Mouse (Mus musculus) kidney, adult 2 months (tissue): Measurements from ENCODE around the gene Nrros. TPM values are rescaled to one million over a fixed set of nuclear protein-coding genes. Genes with fewer than 3 reads are reported as not detected.
A peak's percentile ranks its signal among the peaks of the same experiment; 100 is the strongest.

Experiments
- DNase-seq: peaks from one replicate; pipeline ENCODE4 v3.0.0; 2021
- H3K27ac ChIP-seq: fragments of 200-500 bp; 2 replicates; pipeline ENCODE4 v1.5.1; 2012; ENCODE audit warnings: low read depth, low read length, control low read depth, inconsistent platforms; ENCODE audit not compliant: insufficient read depth
- H3K27me3 ChIP-seq: fragments of 200-500 bp; replicated peaks from 2 replicates; pipeline ENCODE4 v1.6.1; 2012; ENCODE audit warnings: mild to moderate bottlenecking, moderate library complexity, low read length, inconsistent platforms; ENCODE audit not compliant: control insufficient read depth, insufficient read depth
- H3K36me3 ChIP-seq: fragments of 200-500 bp; 2 replicates; pipeline ENCODE4 v1.6.1; 2012; ENCODE audit warnings: mild to moderate bottlenecking, moderate library complexity, low read length, inconsistent platforms; ENCODE audit not compliant: control insufficient read depth, insufficient read depth
- H3K4me1 ChIP-seq: fragments of 200-500 bp; 2 replicates; pipeline ENCODE4 v1.6.1; 2011; ENCODE audit warnings: low read length; ENCODE audit not compliant: control insufficient read depth, insufficient read depth
- H3K4me3 ChIP-seq: fragments of 200-500 bp; 2 replicates; pipeline ENCODE4 v1.5.1; 2011; ENCODE audit warnings: mild to moderate bottlenecking, low read depth, low read length, control low read depth; ENCODE audit not compliant: insufficient read depth
- CTCF ChIP-seq: fragments of 200-500 bp; conservative IDR thresholded peaks from 2 replicates; pipeline ENCODE4 v1.5.1; 2011; ENCODE audit warnings: low read depth, mild to moderate bottlenecking, control low read depth, low read length, moderate library complexity, mixed read lengths; ENCODE audit not compliant: insufficient read depth, insufficient read length
- POLR2A ChIP-seq: fragments of 200-500 bp; IDR thresholded peaks from one replicate; pipeline ENCODE4 v1.6.1; 2011; ENCODE audit warnings: low read depth, low read length, control low read depth
- WGBS: fragments of 180-500 bp; shearing (Covaris S2); methylation state at CpG from one replicate; pipeline ENCODE4 v1.1.7; 2018; 5-methylcytosine and 5-hydroxymethylcytosine counted together
- polyA plus RNA-seq: library from polyadenylated mRNA; depleted of rRNA; stranded (reverse); fragments of >200 nt; gene quantifications from 2 replicates; pipeline ENCODE4 v1.2.3, GENCODE M21; 2012

Gene Nrros
- polyA plus RNA-seq, 1 experiment = 11.6 TPM

DNA sequence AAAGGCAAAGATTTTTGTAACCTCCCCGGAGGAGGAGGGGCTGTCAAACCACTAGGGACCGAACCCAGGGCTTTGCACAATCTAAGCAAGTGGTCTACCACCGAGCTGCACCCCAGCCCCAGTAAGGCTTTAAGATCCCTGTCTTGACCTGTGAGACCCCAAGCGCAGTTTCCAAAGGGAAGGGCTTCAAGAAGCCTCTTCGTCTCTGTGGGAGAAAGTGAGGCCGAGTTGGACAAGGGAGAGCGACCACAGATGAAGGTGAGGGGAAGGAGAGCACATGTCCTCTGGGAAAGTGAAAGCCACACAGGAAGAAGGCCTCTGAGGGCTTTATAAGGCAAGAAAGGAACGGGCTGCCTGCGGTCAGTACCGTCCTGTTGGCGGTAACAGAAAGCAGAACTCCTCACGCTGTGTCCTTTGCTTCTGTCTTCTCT, 24.6 kb upstream of the Nrros start:
- no peak overlapping the region for H3K27ac ChIP-seq
- H3K36me3 ChIP-seq = no peaks in the 10 kb centered on the region
- WGBS = 57% methylated on average over 12 of the region's 12 CpGs
- H3K27me3 ChIP-seq = no peaks in the 10 kb centered on the region
- TF ChIP-seq CTCF (no peak), POLR2A (no peak)
- H3K4me3 ChIP-seq = no peak overlapping the region
- peak; percentile 43 for DNase-seq
- H3K4me1 ChIP-seq = no peaks in the 10 kb centered on the region

DNA sequence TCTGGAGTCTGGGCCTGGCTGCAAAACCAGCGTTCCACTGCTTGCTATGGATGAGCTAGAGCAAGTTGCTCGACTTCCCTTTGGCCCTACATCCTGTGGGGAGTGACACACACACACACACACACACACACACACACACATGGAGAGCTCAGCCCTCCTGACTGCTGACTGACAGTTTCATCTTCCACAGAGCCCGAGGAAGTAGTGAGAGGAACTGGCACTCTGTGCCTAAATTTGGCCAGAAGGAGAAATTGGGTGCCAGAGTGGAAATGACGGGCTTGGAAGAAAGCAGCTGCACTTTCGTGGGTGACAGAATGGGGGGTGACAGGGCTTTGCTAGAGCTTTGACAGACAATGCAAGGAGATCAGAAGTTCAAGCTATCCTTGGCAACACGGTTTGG, 23.7 kb upstream of the Nrros start:
- Histone ChIP-seq H3K36me3 (no peaks in the 10 kb centered on the region), H3K27ac (no peak overlapping the region), H3K4me1 (no peaks in the 10 kb centered on the region), H3K4me3 (no peak overlapping the region), H3K27me3 (no peaks in the 10 kb centered on the region)
- WGBS = 49% methylated on average over 6 of the region's 6 CpGs
- peak; percentile 54 for DNase-seq
- no peak for TF ChIP-seq POLR2A
- TF ChIP-seq CTCF = no peak

DNA sequence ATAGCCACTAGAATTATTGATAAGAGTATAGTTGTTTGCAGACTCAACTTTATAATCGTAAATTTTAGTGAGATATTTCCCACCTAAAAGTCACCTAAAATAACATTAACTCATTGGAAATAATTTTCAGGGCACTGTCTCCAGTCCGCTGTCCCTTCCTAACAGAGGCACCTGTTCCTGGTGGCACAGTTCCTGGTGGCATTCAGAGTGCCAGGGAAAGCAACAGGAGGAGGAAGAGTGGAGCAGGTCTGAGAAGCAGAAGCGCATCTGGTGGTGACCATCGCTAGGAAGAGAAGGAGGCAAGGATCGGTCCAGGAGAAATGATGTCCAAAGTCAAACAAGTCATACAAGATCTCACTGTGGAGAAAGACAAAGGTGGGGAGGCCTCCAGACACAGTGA, 20.7 kb upstream of the Nrros start:
- no peaks in the 10 kb centered on the region for H3K4me1 ChIP-seq
- no peak for DNase-seq
- H3K27me3 ChIP-seq = no peaks in the 10 kb centered on the region
- WGBS = 97% methylated on average over 5 of the region's 5 CpGs
- no peak overlapping the region for H3K4me3 ChIP-seq
- no peaks in the 10 kb centered on the region for H3K36me3 ChIP-seq
- no peak overlapping the region for H3K27ac ChIP-seq
- TF ChIP-seq POLR2A (no peak), CTCF (no peak)

DNA sequence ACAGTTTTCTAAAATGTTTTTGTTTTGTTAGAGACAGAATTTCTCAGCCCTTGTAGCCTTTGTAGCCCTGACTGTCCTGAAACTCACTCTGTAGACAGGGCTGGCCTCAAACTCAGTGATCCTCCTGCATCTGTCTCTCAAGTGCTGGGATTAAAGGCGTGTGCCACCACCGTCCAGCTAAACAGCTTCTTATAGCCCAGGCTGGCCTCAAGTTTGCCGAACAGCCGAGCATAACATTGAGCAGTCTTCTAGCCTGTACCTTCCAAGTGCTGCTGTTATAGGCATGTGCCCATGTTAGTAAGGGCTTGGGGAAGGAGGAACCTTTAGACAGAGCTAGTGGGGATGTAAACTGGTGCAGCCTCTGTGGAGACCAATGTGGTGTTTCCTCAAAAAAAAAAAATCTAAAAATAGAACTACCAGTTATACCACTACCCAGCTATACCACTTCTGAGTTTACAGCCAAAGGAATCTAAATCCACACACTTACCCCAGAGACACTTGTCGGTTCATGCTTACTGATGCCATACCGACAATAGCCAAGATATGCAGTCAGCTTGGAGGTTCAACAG, 14.0 kb upstream of the Nrros start, which contains the start of gene Bex6:
Gene Bex6 (plus strand): TSS at position 491 of the 569 bp plus-strand sequence.
- TF ChIP-seq CTCF (no peak), POLR2A (no peak)
- 87% methylated on average over 6 of the region's 6 CpGs for WGBS
- H3K4me1 ChIP-seq = no peaks in the 10 kb centered on the region
- no peak within 1 kb of the TSS for H3K4me3 ChIP-seq
- H3K27me3 ChIP-seq = no peaks in the 10 kb centered on the region
- no peaks in the 10 kb centered on the region for H3K36me3 ChIP-seq
- no peak for DNase-seq
- no peak within 1 kb of the TSS for H3K27ac ChIP-seq

DNA sequence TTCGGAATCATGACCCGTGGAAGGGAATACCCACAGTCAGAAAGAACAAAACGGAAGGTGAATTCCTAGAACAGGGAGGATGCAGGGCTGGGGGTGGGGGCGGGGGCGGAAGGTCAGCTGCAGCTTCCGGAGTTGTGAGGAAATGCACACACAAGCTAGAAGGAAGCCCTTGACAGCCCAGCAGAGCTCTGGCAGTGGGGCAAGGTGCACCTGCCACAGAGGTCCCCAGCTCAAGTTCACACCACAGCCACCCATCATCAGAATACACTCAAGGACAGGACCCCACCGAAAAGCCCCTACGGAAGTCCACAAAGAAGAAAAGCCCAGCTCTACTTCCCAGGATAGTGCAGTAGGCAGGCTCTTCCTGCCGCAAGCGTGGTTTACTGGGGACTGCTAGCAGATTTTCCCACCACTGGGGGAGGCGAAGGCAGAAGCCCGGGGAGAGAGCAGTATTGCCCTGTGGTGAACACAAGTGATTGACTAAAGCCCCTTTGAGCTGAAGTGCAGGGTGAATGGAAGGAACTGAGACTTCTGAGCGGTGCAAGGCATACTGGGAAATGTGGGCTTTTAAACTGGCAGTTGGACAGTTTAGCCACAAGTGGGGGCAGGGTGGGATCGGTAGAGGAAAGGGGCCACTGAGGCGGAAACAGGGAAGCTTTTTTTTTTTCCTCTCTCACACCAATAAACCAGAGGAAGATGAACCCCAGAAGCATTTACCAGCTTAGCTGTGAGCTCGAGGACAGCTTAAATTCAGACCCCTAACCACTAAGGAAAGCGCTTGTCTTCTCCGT, 11.7 kb upstream of the Nrros start:
- TF ChIP-seq CTCF = no peak
- TF ChIP-seq POLR2A = no peak
- no peak overlapping the region; the same call in 1 of the 2 replicates for H3K4me3 ChIP-seq
- no peaks in the 10 kb centered on the region for H3K4me1 ChIP-seq
- peak; percentile 33 for DNase-seq
- no peaks in the 10 kb centered on the region for H3K27me3 ChIP-seq
- peak overlapping the region; percentile 66 for H3K27ac ChIP-seq
- WGBS = 42% methylated on average over 18 of the region's 18 CpGs
- no peaks in the 10 kb centered on the region for H3K36me3 ChIP-seq

DNA sequence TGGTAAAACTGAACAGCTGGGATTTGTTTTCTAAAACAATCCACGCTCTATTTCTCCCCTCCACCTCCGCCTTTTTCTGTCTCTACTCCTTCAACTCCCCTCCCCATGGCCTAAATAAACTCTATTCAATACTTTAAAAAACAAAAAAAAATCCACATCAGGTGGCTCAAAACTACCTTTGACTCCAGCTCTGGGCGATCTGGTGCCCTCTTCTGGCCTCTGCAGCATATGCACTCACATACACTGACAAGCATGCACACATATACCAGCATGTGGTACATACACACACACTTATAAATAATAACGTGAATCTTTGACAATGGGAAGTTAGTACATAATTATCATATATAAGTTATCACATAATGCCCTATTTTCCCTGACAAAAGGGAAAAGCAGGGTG, 9.6 kb upstream of the Nrros start:
- no peak overlapping the region for H3K4me3 ChIP-seq
- no peak overlapping the region for H3K27ac ChIP-seq
- no peaks in the 10 kb centered on the region for H3K27me3 ChIP-seq
- 92% methylated on average over 4 of the region's 4 CpGs for WGBS
- H3K4me1 ChIP-seq = no peaks in the 10 kb centered on the region
- H3K36me3 ChIP-seq = no peaks in the 10 kb centered on the region
- TF ChIP-seq CTCF = peak; percentile 25; the same call in 1 of the 2 replicates
- TF ChIP-seq POLR2A = no peak
- no peak for DNase-seq

DNA sequence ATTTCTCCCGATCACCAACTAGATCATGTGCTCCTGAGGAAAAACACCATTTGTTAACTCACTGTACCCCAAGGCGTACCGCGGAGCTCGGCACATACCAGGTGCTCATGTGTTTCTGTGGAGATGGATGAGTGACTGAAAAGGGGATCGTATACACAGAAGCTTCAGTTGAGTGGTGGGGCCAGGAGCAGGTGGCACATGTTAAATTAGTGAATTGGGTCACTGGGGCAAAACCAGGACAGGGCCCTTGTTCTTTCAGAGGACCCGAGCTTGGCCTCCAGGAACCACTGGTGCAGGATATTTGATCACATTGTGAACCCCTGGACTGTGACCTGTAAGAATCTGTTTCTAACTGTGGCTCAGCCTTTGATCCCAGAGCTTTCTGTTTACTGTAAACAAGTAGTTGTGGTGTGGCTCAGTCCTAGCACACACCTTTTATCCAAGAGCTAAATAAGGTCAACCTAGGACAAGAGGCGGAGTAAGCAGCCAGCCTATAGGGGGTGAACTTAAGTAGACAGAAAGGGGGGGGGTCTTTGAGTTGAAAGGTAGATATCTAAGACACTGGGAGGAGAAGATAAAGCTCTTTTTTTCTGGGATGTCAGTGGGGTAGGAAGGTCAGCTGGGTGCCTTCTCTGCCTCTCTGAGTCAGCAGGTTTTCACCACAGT, 9.1 kb upstream of the Nrros start:
- 70% methylated on average over 8 of the region's 8 CpGs for WGBS
- Histone ChIP-seq H3K4me3 (no peak overlapping the region), H3K27me3 (no peaks in the 10 kb centered on the region), H3K27ac (no peak overlapping the region), H3K4me1 (no peaks in the 10 kb centered on the region), H3K36me3 (no peaks in the 10 kb centered on the region)
- DNase-seq = no peak
- TF ChIP-seq POLR2A (no peak), CTCF (no peak)
